Mouse (Mus musculus): Measurements from ENCODE around the gene Nrarp. TPM values are rescaled to one million over a fixed set of nuclear protein-coding genes. Genes with fewer than 3 reads are reported as not detected.

The Nrarp gene
- total RNA-seq, 2 experiments from 2014 or later, result 21.3 to 21.5 TPM

DNA sequence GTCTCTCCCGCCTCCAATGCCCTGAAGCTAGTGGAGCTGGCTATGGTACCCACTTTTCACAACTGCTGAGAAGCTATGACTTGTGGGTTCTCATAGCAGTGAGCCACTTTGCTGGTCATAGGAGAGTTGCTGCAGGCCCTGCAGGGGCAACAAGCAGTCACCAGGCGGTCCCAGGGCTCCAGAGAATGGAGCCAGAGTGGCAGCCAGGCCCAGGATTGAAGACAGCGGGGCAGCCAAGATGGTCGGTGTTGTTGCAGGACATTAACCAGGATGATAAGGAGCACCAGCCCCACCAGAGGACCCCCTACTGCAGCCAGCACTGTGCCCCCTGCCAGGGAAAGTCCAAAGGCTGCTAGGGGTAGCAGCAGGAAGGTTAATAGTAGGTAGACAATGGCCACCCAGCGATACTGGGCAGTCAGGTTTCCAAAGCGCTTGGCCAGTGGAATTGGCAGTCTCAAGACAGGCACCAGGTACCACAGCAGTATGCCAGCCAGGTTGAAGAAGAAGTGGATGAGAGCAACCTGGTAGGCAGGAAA, 48.5 kb downstream of the Nrarp start:
- no peak for DNase-seq

DNA sequence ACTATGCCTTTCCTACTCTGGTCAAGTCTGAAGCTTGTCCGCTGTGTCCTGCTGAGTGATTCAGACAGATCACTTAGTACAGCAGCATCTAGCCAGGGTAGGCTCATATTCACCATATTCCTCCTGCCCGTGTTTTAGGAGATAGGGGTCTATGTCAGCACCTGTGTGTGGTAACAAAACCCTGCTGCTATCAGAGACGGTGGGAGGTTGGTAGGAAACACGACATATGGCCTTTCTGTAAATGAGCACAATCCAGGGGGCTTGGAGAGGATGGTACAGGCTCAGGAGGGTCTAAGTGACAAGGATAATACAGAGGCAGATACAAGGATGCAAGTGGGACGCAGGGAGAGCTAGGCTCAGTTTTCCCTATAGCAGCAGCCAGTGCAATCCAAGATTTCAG, 49.0 kb downstream of the Nrarp start:
- DNase-seq, result no peak

DNA sequence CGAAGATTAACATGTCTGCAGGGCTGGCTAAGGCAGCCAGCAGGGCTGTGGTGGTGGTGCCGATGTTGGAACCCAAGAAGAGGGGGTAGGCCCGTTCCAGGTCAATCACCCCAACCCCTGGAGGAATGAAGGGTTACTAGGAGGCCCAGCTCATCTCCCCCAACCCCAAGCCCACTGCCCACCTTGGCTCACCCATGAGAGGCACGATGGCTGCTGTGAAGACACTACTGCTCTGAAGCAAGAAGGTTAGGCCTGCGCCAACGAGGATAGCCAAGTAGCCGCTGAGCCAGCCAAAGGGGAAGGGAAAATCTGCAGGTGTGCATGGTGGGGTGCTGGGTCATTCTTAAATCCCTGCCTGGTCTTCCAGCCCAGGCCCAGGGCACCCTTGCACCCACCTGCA, 50.0 kb downstream of the Nrarp start:
- DNase-seq, result no peak

DNA sequence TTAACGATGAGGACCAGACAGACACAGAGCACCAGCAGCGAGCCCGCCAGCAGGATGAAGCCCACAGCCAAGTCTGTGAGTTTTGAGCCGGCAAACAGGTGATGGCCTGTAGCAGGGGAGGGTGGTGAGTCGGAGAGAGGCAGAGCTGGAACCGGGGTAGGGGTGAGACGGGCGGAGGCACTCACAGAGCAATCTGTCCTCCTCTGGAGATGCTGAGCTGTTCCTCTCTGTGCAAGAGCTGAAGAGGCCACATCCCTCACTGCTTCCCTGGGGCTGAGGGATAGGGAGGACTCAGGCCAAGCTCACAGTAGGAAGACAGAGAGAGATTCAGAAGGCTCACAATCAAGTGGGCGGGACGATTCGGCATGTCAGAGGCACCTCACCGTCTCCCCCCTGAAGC, 50.5 kb downstream of the Nrarp start:
- DNase-seq, result no peak

Other genes starting within 250 kb of the Nrarp start
- 10 to 100 TPM; 10.6 to 11.3 TPM for gene Arrdc1, start 245.5 kb upstream of the Nrarp start, total RNA-seq (2021)
- gene Zmynd19, start 231.0 kb upstream of the Nrarp start, total RNA-seq (2021), result 10 to 100 TPM; 40.4 to 43.4 TPM
- 10 to 100 TPM; 32.5 to 34.4 TPM for gene Dph7, start 218.4 kb upstream of the Nrarp start, total RNA-seq (2021)
- 10 to 100 TPM; 78.2 to 92.1 TPM for gene Mrpl41, start 205.7 kb upstream of the Nrarp start, total RNA-seq (2021)
- 10 to 100 TPM; 23.3 to 33.3 TPM for gene Pnpla7, start 204.7 kb upstream of the Nrarp start, total RNA-seq (2021)
- gene Nsmf, start 126.4 kb upstream of the Nrarp start, total RNA-seq (2021), result 100 to 1,000 TPM; 948 to 958 TPM
- gene Entpd8, start 100.5 kb upstream of the Nrarp start, total RNA-seq (2021), result not detected
- gene Noxa1, start 85.6 kb upstream of the Nrarp start, total RNA-seq (2021), result not detected
- 1 to 10 TPM; 1.3 to 1.8 TPM for gene Tor4a, start 16.1 kb downstream of the Nrarp start, total RNA-seq (2021)
- 10 to 100 TPM; 55.1 to 58.1 TPM for gene Nelfb, start 30.7 kb downstream of the Nrarp start, total RNA-seq (2021)
- gene Stpg3, start 33.9 kb downstream of the Nrarp start, total RNA-seq (2021), result not detected
- not detected for gene Fam166a, start 38.0 kb downstream of the Nrarp start, total RNA-seq (2021)
- gene Tubb4b, start 43.9 kb downstream of the Nrarp start, total RNA-seq (2021), result 100 to 1,000 TPM; 309 to 323 TPM
- gene Slc34a3, start 53.6 kb downstream of the Nrarp start, total RNA-seq (2021), result not detected
- not detected for gene Rnf224, start 56.0 kb downstream of the Nrarp start, total RNA-seq (2021)
- 100 to 1,000 TPM; 223 to 232 TPM for gene Rnf208, start 61.5 kb downstream of the Nrarp start, total RNA-seq (2021)
- not detected for gene Cysrt1, start 61.7 kb downstream of the Nrarp start, total RNA-seq (2021)
- gene AL732309.1, start 66.1 kb downstream of the Nrarp start, total RNA-seq (2021), result 1 to 10 TPM; 2.2 to 4.4 TPM
- gene Tmem203, start 74.7 kb downstream of the Nrarp start, total RNA-seq (2021), result 10 to 100 TPM; 35.5 to 40.4 TPM
- gene Tprn, start 81.9 kb downstream of the Nrarp start, total RNA-seq (2021), result 10 to 100 TPM; 19.4 to 23.1 TPM
- gene Ssna1, start 91.7 kb downstream of the Nrarp start, total RNA-seq (2021), result 10 to 100 TPM; 65.0 to 69.4 TPM
- gene Anapc2, start 91.7 kb downstream of the Nrarp start, total RNA-seq (2021), result 10 to 100 TPM; 83.0 to 83.3 TPM
- not detected for gene Tmem210, start 107.4 kb downstream of the Nrarp start, total RNA-seq (2021)
- gene Lrrc26, start 109.2 kb downstream of the Nrarp start, total RNA-seq (2021), result not detected
- 100 to 1,000 TPM; 420 to 431 TPM for gene Grin1, start 138.4 kb downstream of the Nrarp start, total RNA-seq (2021)
- gene Man1b1, start 151.6 kb downstream of the Nrarp start, total RNA-seq (2021), result 10 to 100 TPM; 50.6 to 52.3 TPM
- 10 to 100 TPM; 26.1 to 38.4 TPM for gene Dpp7, start 175.6 kb downstream of the Nrarp start, total RNA-seq (2021)
- gene Uap1l1, start 184.9 kb downstream of the Nrarp start, total RNA-seq (2021), result 10 to 100 TPM; 10.8 to 13.8 TPM
- 1 to 10 TPM; 3.7 to 4.6 TPM for gene Sapcd2, start 191.6 kb downstream of the Nrarp start, total RNA-seq (2021)
- gene Entpd2, start 215.1 kb downstream of the Nrarp start, total RNA-seq (2021), result 10 to 100 TPM; 14.9 to 16.1 TPM
- 100 to 1,000 TPM; 422 to 431 TPM for gene Npdc1, start 218.6 kb downstream of the Nrarp start, total RNA-seq (2021)
- under 1 TPM; 0.87 to 0.94 TPM for gene Fut7, start 242.5 kb downstream of the Nrarp start, total RNA-seq (2021)
- 100 to 1,000 TPM; 147 to 167 TPM for gene Abca2, start 247.9 kb downstream of the Nrarp start, total RNA-seq (2021)